Mouse (Mus musculus) CH12.LX (cell line): ENCODE measurements around the gene Rab43. TPM values are rescaled to one million over a fixed set of nuclear protein-coding genes. Genes with fewer than 3 reads are reported as not detected.

Experiments
- DNase-seq: peaks from one replicate; pipeline ENCODE4 v3.0.0-alpha.2; 2013; ENCODE audit errors: extremely low read depth
- H3K27ac ChIP-seq: 2 replicates; pipeline ENCODE4 v1.5.1; 2012; ENCODE audit warnings: low read depth, mild to moderate bottlenecking, control low read depth, moderate library complexity; ENCODE audit not compliant: insufficient read depth
- H3K27me3 ChIP-seq: replicated peaks from 2 replicates; pipeline ENCODE3; 2012; ENCODE audit warnings: inconsistent platforms
- H3K36me3 ChIP-seq, 2 experiments: replicated peaks in 1 of 2; 2 replicates each; pipeline versions ENCODE3 to v1.6.1; 2012; ENCODE audit warnings: inconsistent platforms in 1 of 2, low read length in 1 of 2, mild to moderate bottlenecking in 1 of 2, mixed read lengths in 1 of 2, moderate library complexity in 1 of 2; ENCODE audit not compliant: control insufficient read depth in 1 of 2, insufficient read depth in 1 of 2
- H3K4me1 ChIP-seq, 2 experiments: 2 replicates each; pipeline ENCODE4 v1.6.1; 2012; ENCODE audit warnings: inconsistent platforms in 1 of 2, moderate library complexity in 1 of 2; ENCODE audit not compliant: insufficient read depth in 2 of 2, control insufficient read depth in 1 of 2
- H3K4me2 ChIP-seq: 2 replicates; pipeline ENCODE4 v1.6.1; 2012; ENCODE audit warnings: low read depth, mild to moderate bottlenecking, control low read depth; ENCODE audit not compliant: poor library complexity, insufficient read depth, severe bottlenecking
- H3K4me3 ChIP-seq, 3 experiments: fragments of 150-350 bp in 1 of 3; sonication (generic) in 1 of 3; replicated peaks in 1 of 3; 2 replicates each; pipeline versions ENCODE3 to v1.5.1; 2011 to 2012; ENCODE audit warnings: low read depth in 2 of 3, low read length in 2 of 3, mild to moderate bottlenecking in 2 of 3, moderate library complexity in 2 of 3, control low read depth in 1 of 3, improper control_type of control experiment in 1 of 3, inconsistent platforms in 1 of 3, mixed read lengths in 1 of 3; ENCODE audit not compliant: poor library complexity in 1 of 3
- H3K79me2 ChIP-seq: replicated peaks from 2 replicates; pipeline ENCODE4 v1.6.1; 2012; ENCODE audit warnings: mild to moderate bottlenecking, moderate library complexity; ENCODE audit not compliant: control insufficient read depth, poor library complexity, insufficient read depth, severe bottlenecking; ENCODE audit errors: extremely low read depth
- H3K9ac ChIP-seq: 2 replicates; pipeline ENCODE4 v1.6.1; 2012; ENCODE audit warnings: low read depth, mild to moderate bottlenecking, control low read depth, moderate library complexity; ENCODE audit not compliant: insufficient read depth
- H3K9me3 ChIP-seq: replicated peaks from 2 replicates; pipeline ENCODE3; 2012; ENCODE audit warnings: low read length, inconsistent platforms, mixed read lengths
- CHD1 ChIP-seq: IDR thresholded peaks from 2 replicates; pipeline ENCODE4 v1.6.1; 2012; ENCODE audit warnings: low read depth, low read length, improper control_type of control experiment, inconsistent platforms
- E2F4 ChIP-seq: IDR thresholded peaks from 2 replicates; pipeline ENCODE4 v1.6.1; 2011; ENCODE audit warnings: low read depth, low read length, improper control_type of control experiment; ENCODE audit not compliant: insufficient replicate concordance
- EP300 ChIP-seq: IDR thresholded peaks from 2 replicates; pipeline ENCODE4 v1.6.1; 2011; ENCODE audit warnings: low read length, improper control_type of control experiment
- GABPA ChIP-seq: IDR thresholded peaks from 2 replicates; pipeline ENCODE4 v1.6.1; 2012; ENCODE audit warnings: low read depth, low read length, improper control_type of control experiment, inconsistent platforms; ENCODE audit not compliant: insufficient replicate concordance
- IRF4 ChIP-seq: IDR thresholded peaks from 2 replicates; pipeline ENCODE4 v1.6.1; 2014; ENCODE audit warnings: low read depth, mild to moderate bottlenecking, inconsistent platforms, low read length, improper control_type of control experiment
- JUN ChIP-seq: IDR thresholded peaks from 2 replicates; pipeline ENCODE4 v1.6.1; 2011; ENCODE audit warnings: low read depth, mild to moderate bottlenecking, low read length, improper control_type of control experiment, moderate library complexity; ENCODE audit not compliant: insufficient read depth
- MAFK ChIP-seq: IDR thresholded peaks from 2 replicates; pipeline ENCODE4 v1.6.1; 2011; ENCODE audit warnings: low read length, improper control_type of control experiment; ENCODE audit not compliant: insufficient replicate concordance
- MEF2A ChIP-seq: IDR thresholded peaks from 2 replicates; pipeline ENCODE4 v1.6.1; 2014; ENCODE audit warnings: low read depth, mild to moderate bottlenecking, inconsistent platforms, low read length, improper control_type of control experiment, borderline replicate concordance
- POLR2A ChIP-seq: IDR thresholded peaks from 2 replicates; pipeline ENCODE4 v1.6.1; 2011; ENCODE audit warnings: low read depth, mild to moderate bottlenecking, improper control_type of control experiment, low read length
- TBP ChIP-seq: conservative IDR thresholded peaks from 2 replicates; pipeline ENCODE4 v1.6.1; 2011; ENCODE audit warnings: low read depth, low read length, improper control_type of control experiment
- UBTF ChIP-seq: IDR thresholded peaks from 2 replicates; pipeline ENCODE4 v1.6.1; 2012; ENCODE audit warnings: low read depth, mild to moderate bottlenecking, inconsistent platforms, low read length, improper control_type of control experiment, moderate library complexity
- USF1 ChIP-seq: IDR thresholded peaks from 2 replicates; pipeline ENCODE4 v1.6.1; 2014; ENCODE audit warnings: low read depth, mild to moderate bottlenecking, inconsistent platforms, low read length, improper control_type of control experiment
- ZC3H11A ChIP-seq: IDR thresholded peaks from 2 replicates; pipeline ENCODE4 v1.6.1; 2012; ENCODE audit warnings: low read depth, mild to moderate bottlenecking, inconsistent platforms, low read length, improper control_type of control experiment
- dilution Hi-C: fragments of 300-500 bp; cut with MboI; formaldehyde crosslinking; loops from 2 replicates; pipeline ENCODE4 v1.14.3; 2020; ENCODE audit warnings: low sequenced_read_pairs; ENCODE audit not compliant: extremely low pct_unique_long_range_greater_than_20kb, extremely low pct_ligation_motif_present
- in situ Hi-C: fragments of 300-500 bp; cut with MboI; formaldehyde crosslinking; loops from 3 replicates; pipeline ENCODE4 v1.14.3; 2019; ENCODE audit warnings: low sequenced_read_pairs, low pct_ligation_motif_present, low pct_unique_long_range_greater_than_20kb, mixed read lengths
- polyA plus RNA-seq: library from polyadenylated mRNA; unstranded; fragments of >175 nt; gene quantifications from 2 replicates; pipeline ENCODE4 v1.2.1, GENCODE M21; 2012; ENCODE audit warnings: low read depth; ENCODE audit not compliant: insufficient read length
- total RNA-seq, 2 experiments: library from RNA; depleted of rRNA; stranded (reverse); fragments of 300-350 nt in 1 of 2; fragments of >200 nt in 1 of 2; gene quantifications; 2 replicates each; pipeline ENCODE4 v1.2.3; 2012 to 2014

Gene Rab43
- total and polyA plus RNA-seq, 3 experiments: 4.3 to 23.4 (median 10.3) TPM

DNA sequence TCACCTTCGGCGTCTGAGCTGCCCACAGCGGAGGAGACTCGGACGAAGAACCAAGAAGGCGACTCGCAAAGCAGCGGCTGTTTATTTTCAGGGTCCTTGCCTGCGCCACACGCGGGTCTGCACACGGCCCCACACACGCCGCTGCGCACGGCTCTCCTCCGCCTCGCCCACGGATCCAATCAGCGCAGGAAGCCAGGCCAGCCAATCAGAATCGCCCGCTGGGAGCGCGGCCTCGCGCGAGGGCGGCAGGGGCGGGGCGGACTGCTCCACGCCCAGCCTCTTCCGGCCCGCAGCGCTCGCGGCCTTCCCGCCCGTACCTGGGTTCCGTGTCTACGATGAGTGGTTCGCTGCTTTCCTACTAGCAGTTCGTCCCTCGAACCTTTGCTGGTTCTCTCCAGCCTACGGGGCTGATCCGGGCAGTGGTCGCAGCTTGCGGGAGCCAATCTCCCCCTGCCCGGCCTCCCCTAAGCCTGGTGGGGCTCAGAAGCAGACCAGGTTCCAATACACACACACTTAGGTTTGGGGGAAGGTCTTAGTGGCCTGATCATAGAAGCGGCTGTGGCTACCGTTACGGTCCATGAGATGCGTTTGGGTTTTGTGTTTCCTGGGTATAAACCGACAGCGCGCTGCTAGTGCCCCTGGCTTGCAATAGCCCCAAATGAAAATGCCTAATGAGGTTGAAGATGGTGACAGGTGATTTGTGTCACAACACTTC lies 39.1 kb upstream of the Rab43 start, which contains the start of gene Cnbp:
Gene Cnbp, minus strand, starts transcription at position 207 of the 715 bp plus-strand sequence.
- Histone ChIP-seq H3K9me3 (no peaks in the 10 kb centered on the region), H3K4me3 (peak within 1 kb of the TSS; percentile 82 to 96 (median 95)), H3K27ac (peak within 1 kb of the TSS; percentile 91)
- DNase-seq: peak; percentile 95
- no peak for TF ChIP-seq EP300
- peak; percentile 94 for TF ChIP-seq POLR2A
- TF ChIP-seq, all 38 proteins: peak for 1
- Histone ChIP-seq H3K4me1 (peaks cover 3 to 44% of the 10 kb centered on the region in 2 experiments), H3K4me2 (peak within 1 kb of the TSS; percentile 68), H3K79me2 (peaks cover 41% of the 10 kb centered on the region), H3K36me3 (peaks cover 14 to 30% of the 10 kb centered on the region in 2 experiments), H3K9ac (peak within 1 kb of the TSS; percentile 95), H3K27me3 (no peaks in the 10 kb centered on the region)
- dilution Hi-C loops (no loop called here), in situ Hi-C loops (no loop called here)

DNA sequence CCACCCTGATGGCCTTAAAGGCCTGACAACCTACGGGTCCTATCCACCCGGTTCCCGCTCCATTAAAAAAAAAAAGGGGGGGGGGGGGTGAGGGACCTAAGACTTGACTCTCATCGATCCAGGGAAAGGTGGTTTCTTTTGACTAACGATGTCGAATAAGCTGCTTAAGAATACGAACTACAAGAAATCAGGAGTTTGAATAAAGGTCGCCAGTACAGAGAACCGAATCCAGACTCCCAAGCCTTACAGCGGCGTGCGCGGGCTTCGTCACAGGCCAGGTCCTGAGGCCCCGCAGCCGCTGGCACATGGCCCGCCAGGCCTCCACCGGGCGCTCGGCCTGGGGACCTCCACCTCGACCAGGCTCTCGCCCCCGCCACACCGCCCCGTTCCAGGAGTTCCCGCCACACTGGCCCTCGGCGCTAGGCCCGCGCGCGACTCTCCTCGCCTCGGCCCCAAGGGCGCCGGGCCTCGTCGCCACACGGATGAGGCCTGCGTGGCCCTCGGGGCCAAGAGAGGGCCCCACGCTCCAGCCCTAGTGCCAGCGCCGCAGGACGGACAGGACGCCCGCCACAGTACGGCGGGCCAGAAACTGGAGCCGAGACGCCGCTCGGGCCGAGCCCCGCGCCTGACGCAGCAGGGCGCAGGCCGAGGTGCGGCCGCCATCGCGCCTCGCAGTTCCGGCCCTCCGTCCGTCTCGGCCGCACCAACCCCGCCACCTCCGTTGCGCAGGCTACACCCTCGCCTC lies 38.4 kb upstream of the Rab43 start:
- no peak for DNase-seq
- H3K4me3 ChIP-seq: peak overlapping the region; percentile 82 to 96 (median 95)

DNA sequence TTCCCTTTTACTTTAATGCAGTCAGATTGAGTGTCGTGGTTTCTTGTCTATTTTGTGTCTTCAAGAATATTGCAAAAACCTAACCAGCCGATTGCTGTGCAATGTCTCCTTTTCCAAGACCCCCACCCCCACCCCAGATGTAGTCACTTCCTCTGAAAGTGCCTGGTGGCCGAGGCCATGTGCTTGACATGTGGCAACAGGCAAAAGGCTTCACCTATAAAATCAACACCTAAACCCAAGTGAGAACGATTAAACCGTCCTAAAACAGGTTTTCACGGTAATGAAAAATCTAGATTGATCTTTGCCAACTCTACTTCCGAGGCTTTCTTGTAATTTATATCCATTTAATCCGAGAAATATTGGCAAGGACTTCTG lies 37.8 kb upstream of the Rab43 start:
- in situ Hi-C loops: no loop called here

More for the DNA sequence above, 38.4 kb upstream of the Rab43 start:
- in situ Hi-C loops: no loop called here
- H3K36me3 ChIP-seq: peaks cover 17 to 37% of the 10 kb centered on the region in 2 experiments
- H3K27ac ChIP-seq: peak overlapping the region; percentile 91
- peak overlapping the region; percentile 95 for H3K9ac ChIP-seq
- H3K4me1 ChIP-seq: peaks cover 3 to 51% of the 10 kb centered on the region in 2 experiments
- peaks cover 48% of the 10 kb centered on the region for H3K79me2 ChIP-seq
- 0 out of 2 replicates have a peak, but pooled peaks have one; percentile 4 for TF ChIP-seq TBP
- no peak for TF ChIP-seq IRF4
- TF ChIP-seq, all 38 proteins: peak for 1
- dilution Hi-C loops: no loop called here
- Histone ChIP-seq H3K27me3 (no peaks in the 10 kb centered on the region), H3K9me3 (no peaks in the 10 kb centered on the region), H3K4me2 (peak overlapping the region; percentile 68)

More for the DNA sequence above, 37.8 kb upstream of the Rab43 start:
- Histone ChIP-seq H3K27ac (no peak overlapping the region), H3K27me3 (no peaks in the 10 kb centered on the region), H3K4me3 (peak overlapping the region; percentile 82 to 96 (median 95)), H3K36me3 (peaks cover 23 to 42% of the 10 kb centered on the region in 2 experiments), H3K4me2 (peak overlapping the region; percentile 68), H3K4me1 (peaks cover 6 to 57% of the 10 kb centered on the region in 2 experiments), H3K9ac (peak overlapping the region; percentile 95), H3K79me2 (peaks cover 53% of the 10 kb centered on the region)
- DNase-seq: peak; percentile 87
- dilution Hi-C loops: no loop called here
- TF ChIP-seq CHD1 (no peak), JUN (no peak), USF1 (no peak), MAFK (no peak), GABPA (no peak), MEF2A (no peak), POLR2A (peak; percentile 57; the same call in 1 of the 2 replicates), E2F4 (no peak), ZC3H11A (no peak), UBTF (no peak), TBP (peak; percentile 40; the same call in 1 of the 2 replicates)
- TF ChIP-seq, all 38 proteins: peak for 2
- H3K9me3 ChIP-seq: no peaks in the 10 kb centered on the region
